Mouse (Mus musculus) cerebellum, adult 11 months (tissue): ENCODE results near the gene Setx.
A peak's percentile ranks its signal among the peaks of the same experiment; 100 is the strongest.
"Not testable (repeated sequence)": the region's sequence is repeated elsewhere in the genome, so short reads cannot be mapped to it uniquely, and the experiment has no call there.

Experiments used
- DNase-seq: peaks from one replicate; pipeline ENCODE4 v3.0.0; 2022

Gene Setx

DNA sequence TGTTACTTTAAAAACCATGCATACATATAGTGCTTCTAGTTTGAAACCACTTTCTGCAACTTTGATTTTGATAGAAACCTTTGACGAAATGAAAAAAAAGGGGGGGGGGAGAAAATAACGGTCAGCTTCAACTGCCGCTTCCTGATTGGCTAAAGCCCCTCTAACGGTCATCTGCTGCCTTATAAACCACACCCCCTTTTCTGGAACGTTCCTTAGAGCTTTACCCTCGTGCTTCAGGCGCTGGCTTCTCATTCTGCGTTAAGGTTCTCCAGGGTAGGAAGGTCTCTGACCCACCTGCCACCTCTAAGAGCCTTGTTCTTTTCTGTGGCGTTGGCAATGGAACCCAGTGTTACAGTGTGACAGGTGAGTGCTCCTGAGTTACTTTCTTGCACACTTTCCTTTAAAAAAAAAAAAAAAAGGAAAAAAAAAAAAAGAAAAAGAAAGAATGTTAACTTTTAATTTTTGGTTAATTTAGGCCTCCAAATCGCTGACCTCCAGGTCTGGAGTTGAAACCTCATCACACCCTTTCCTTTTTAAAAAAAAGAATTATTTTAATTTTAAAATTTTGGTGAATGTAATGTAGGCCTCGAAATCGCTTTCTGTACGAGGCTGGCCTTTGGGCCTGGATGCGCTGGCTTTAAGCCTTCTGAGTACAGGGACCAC is at the start of gene Setx:
TSS of gene Setx (plus strand) at position 275 of the 663 bp plus-strand sequence.
- no peak for DNase-seq

GRCm38 (mm10) chr2:29074676-29075075 is 49.3 kb upstream of the Setx start:
- no peak for DNase-seq

DNA sequence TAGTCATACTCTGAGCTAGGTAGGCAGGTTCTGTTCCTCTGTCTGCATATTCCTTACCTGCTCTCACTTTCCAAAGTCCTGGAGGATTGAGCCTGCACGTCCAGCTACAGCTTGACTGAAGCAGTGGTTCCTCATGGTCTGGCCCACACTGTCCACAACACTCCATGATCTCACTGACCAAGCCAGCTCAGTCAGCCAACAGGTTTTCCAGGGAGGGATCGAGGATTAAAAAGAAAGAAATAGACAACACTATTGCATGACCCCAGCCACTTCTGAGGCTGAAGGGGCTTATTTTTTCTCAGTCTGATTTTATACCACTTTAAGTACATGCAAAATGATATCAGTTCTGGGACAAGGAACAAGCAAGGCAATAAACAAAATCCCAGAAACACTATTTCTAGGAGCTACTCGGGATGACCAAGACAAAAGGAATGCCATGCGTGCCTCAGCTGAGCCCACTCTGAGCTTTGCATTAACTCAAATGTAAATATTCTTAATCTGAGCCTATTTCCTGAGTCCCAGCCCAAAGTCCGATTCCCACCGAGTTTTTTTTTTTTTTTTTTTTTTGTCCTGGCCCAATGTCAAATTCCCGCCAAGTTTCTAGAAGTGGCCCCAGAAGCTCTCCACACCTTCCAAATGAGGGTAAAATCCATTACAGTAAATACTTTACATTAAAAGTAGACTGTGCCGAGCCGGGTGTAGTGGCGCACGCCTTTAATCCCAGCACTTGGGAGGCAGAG is 48.5 kb upstream of the Setx start:
- DNase-seq = no peak

- DNase-seq = no peak
Measured at GRCm38 (mm10) chr2:29076226-29076625, 47.8 kb upstream of the Setx start.

GRCm38 (mm10) chr2:29081965-29082364 is 42.0 kb upstream of the Setx start:
- DNase-seq = no peak

DNA sequence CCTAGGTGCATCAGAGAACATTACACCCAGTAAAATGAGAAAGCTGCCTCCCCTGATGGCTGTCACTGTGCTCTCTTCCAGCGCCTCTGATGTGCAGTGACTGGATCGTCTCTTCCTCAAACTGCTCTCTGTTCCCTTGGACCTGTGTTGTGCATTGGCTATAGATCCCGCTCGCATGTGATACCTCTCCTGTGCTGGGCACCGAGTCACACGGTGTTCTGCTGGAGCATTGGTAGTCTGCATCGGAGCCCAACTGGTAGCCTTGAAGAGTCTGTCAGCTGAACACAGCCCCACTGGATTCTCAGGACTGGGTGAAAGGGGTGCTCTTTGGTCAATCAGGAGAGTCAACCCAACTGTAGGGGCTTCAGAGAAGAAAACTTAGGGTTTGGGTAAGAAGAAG is 38.0 kb upstream of the Setx start:
- DNase-seq = no peak

- not testable (repeated sequence) for DNase-seq
Measured at GRCm38 (mm10) chr2:29089276-29089675, 34.7 kb upstream of the Setx start.

GRCm38 (mm10) chr2:29095674-29096073 is 28.3 kb upstream of the Setx start:
- no peak for DNase-seq

- DNase-seq = no peak
Measured at GRCm38 (mm10) chr2:29096751-29097150, 27.2 kb upstream of the Setx start.

GRCm38 (mm10) chr2:29097465-29097864 is 26.5 kb upstream of the Setx start:
- no peak for DNase-seq

GRCm38 (mm10) chr2:29097955-29098354 is 26.0 kb upstream of the Setx start:
- not testable (repeated sequence) for DNase-seq

DNA sequence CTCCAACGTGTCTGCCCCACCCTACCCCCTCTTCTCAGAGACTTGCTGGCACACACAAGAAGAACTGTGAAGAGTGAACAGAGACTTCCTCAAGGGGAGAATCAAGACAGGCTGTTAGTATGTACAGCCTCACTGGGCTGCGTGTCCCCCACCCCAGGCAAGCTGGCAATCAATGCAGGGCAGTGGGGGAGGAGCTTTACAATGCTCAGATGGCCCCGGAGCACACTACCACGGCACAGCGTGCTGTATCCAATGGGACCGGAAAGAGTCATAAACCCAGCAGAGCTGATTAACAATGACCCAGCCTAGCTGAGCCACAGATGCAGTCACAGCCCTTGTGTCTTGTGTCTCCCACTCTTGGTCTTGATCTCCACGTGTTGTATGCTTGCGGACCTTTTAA is 25.2 kb upstream of the Setx start:
- no peak for DNase-seq

DNA sequence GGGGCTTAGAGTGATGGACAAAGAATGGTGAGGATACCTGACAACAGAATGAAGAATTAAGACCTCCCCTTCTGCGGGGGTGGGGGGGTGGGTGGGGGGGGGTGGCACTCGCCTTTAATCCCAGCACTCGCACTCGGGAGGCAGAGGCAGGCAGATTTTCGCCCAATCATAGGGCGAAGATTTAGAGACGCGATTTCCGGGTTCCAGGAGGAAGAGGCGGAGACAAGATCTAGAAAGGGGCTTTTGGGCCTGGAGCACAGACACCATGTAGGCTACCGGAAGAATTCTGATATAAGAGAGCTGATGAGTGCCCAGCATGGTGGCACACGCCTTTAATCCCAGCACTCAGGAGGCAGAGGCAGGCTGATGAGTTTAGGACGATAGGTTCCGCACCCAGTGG is 24.3 kb upstream of the Setx start:
- DNase-seq = no peak

GRCm38 (mm10) chr2:29100822-29101534 is 23.0 kb upstream of the Setx start:
- DNase-seq = no peak

DNA sequence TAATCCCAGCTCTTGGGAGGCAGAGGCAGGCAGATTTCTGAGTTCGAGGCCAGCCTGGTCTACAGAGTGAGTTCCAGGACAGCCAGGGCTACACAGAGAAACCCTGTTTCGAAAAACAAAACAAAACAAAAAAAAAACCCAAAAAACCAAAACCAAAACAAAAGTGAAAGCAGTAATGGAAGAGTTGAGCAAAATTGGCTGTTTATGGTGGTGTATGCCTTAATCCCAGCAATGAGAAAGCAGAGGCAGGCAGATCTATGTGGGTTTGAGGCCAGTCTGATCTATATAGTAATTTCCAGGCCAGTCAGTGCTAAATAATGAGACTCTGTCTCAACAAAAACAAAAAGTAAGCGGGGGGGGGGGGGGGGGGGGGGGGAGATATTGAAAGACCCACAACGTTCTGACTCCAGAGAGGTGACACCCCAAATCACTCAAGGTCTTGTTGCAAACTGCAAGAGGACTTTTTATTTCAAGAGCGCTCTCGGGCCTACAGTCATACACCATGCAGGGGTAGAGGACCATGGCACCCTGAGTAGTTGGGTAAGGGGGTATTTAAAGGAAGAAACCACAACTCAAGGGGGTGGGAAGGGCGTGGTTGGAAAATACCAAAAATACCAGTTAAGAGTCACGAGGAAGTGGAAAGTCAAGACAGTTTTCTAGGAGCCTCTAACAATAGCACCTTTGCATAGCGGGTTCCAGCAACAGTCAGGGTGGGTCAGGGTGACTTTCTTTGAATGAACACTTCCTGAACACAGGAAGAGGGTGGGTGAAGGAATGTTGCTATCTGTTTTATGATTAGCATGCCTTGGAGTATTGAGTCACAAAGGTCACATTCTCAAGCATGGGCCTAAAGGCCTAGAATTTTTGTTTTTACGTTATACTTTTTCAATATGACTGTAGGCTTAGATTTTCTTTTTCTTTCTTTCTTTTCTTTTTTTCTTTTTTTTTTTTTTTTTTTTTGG is 21.3 kb upstream of the Setx start:
- DNase-seq = not testable (repeated sequence)

DNA sequence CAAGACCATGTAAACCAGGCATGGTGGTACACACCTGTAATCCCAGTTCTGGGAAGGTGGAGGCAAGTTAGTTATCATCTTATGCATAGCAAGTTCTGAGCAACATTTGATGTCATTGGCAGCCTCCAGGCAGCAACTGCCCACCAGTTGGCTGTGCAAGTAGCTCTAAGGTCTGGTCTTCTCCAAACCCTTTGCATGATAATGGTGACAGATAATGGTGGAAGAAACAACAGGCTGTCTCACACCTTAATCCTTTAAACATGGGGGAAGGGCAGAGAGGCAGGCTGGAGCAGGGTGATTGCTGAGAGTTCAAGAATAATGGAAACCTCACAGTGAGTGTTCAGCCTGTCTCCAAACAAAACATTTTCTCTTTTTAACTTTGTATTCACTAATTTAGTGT is 3.0 kb upstream of the Setx start:
- no peak for DNase-seq

- DNase-seq = no peak
Measured at GRCm38 (mm10) chr2:29122446-29122845, 1.5 kb upstream of the Setx start.

GRCm38 (mm10) chr2:29124571-29124935 is 572 bp downstream of the Setx start:
- no peak for DNase-seq

DNA sequence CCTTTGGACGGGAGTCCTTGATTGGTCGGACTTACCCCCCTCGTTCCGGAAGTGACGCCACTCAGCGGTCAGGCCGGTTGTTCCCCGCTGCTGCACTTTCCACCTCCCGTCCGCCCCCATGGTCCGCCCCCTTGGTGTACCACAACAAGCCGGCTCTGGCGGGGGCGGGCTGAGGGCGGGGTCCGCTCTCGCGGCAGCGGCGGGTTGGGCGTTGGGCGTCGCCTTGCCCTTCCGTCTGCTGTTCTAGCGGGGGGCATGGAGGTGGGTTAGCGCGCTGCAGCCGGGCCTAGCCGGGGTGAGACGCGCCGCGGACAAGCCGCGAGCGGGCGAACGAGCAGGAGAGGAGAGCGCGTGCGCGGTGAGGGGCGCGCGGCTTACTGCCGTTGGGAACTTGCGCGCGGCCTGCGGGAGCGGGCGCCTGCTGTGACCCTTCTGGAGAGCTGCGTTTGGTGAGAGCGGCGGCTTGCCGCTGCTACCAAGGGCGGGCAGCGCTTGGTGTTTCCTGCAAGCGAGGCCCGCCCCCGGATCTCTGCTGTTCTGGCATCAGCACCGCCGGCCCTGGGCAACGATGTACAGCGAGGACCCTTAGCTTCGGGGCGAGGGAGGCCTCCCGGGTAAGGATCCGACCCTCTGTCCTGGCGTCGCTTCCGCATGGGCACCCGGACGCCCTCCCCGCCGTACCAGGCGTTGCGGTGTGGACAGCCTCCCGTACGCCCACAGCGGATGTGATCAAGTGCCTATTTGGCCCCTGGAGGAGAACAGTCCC is 1.1 kb downstream of the Setx start:
- peak; percentile 97 for DNase-seq

- no peak for DNase-seq
Measured at GRCm38 (mm10) chr2:29130118-29130899, 6.3 kb downstream of the Setx start.

- no peak for DNase-seq
Measured at GRCm38 (mm10) chr2:29135161-29135560, 11.2 kb downstream of the Setx start.
